Mouse (Mus musculus): ENCODE measurements around the gene Gm609.

Gm609 gene

GRCm38 (mm10) chr16:45397440-45397839 is 95.3 kb downstream of the Gm609 start:
- DNase-seq (ENCODE audit: low read depth, low spot score): peak; percentile 71

GRCm38 (mm10) chr16:45392246-45392645 is 100.5 kb downstream of the Gm609 start:
- DNase-seq (ENCODE audit: low read depth, low spot score): no peak

- no peak for DNase-seq (ENCODE audit: low read depth, low spot score)
Observed at GRCm38 (mm10) chr16:45391680-45392079, 101.1 kb downstream of the Gm609 start.

- no peak for DNase-seq (ENCODE audit: low read depth, low spot score)
Observed at GRCm38 (mm10) chr16:45390286-45390956, 102.3 kb downstream of the Gm609 start.

GRCm38 (mm10) chr16:45389833-45390232 is 102.9 kb downstream of the Gm609 start:
- no peak for DNase-seq (ENCODE audit: low read depth, low spot score)

GRCm38 (mm10) chr16:45389041-45389440 is 103.7 kb downstream of the Gm609 start:
- no peak for DNase-seq (ENCODE audit: low read depth, low spot score)

GRCm38 (mm10) chr16:45381811-45382210 is 111.0 kb downstream of the Gm609 start:
- DNase-seq (ENCODE audit: low read depth, low spot score): no peak

GRCm38 (mm10) chr16:45378959-45379358 is 113.8 kb downstream of the Gm609 start:
- no peak for DNase-seq (ENCODE audit: low read depth, low spot score)

- no peak for DNase-seq (ENCODE audit: low read depth, low spot score)
Observed at GRCm38 (mm10) chr16:45378147-45378943, 114.4 kb downstream of the Gm609 start.

GRCm38 (mm10) chr16:45377332-45377731 is 115.4 kb downstream of the Gm609 start:
- no peak for DNase-seq (ENCODE audit: low read depth, low spot score)

GRCm38 (mm10) chr16:45376812-45377211 is 116.0 kb downstream of the Gm609 start:
- DNase-seq (ENCODE audit: low read depth, low spot score): no peak

GRCm38 (mm10) chr16:45376294-45376693 is 116.5 kb downstream of the Gm609 start:
- peak; percentile 76 for DNase-seq (ENCODE audit: low read depth, low spot score)

- no peak for DNase-seq (ENCODE audit: low read depth, low spot score)
Observed at GRCm38 (mm10) chr16:45375506-45376225, 117.1 kb downstream of the Gm609 start.

GRCm38 (mm10) chr16:45374074-45374473 is 118.7 kb downstream of the Gm609 start:
- no peak for DNase-seq (ENCODE audit: low read depth, low spot score)

- DNase-seq (ENCODE audit: low read depth, low spot score): no peak
Observed at GRCm38 (mm10) chr16:45371076-45371475, 121.7 kb downstream of the Gm609 start.

GRCm38 (mm10) chr16:45369285-45369965 is 123.3 kb downstream of the Gm609 start:
- DNase-seq (ENCODE audit: low read depth, low spot score): no peak

GRCm38 (mm10) chr16:45366111-45366510 is 126.7 kb downstream of the Gm609 start:
- DNase-seq (ENCODE audit: low read depth, low spot score): no peak

- no peak for DNase-seq (ENCODE audit: low read depth, low spot score)
Observed at GRCm38 (mm10) chr16:45365353-45365752, 127.4 kb downstream of the Gm609 start.

- DNase-seq (ENCODE audit: low read depth, low spot score): no peak
Observed at GRCm38 (mm10) chr16:45364627-45365026, 128.1 kb downstream of the Gm609 start.

GRCm38 (mm10) chr16:45363480-45364045 is 129.2 kb downstream of the Gm609 start:
- no peak for DNase-seq (ENCODE audit: low read depth, low spot score)

All from brain, adult 2 months (tissue).